Mouse (Mus musculus) limb, embryonic 13.5 days (tissue): ENCODE results near the gene Slc2a3. TPM values are rescaled to one million over a fixed set of nuclear protein-coding genes. Genes with fewer than 3 reads are reported as not detected.

Experiments used
- ATAC-seq: fragments of 200-750 bp; cut with Nextera tagmentation; 2 replicates; pipeline ENCODE4 v1.8.0; 2017; ENCODE audit warnings: low read depth, moderate number of reproducible peaks, moderate TSS enrichment; ENCODE audit not compliant: low FRiP score
- H3K27ac ChIP-seq: fragments of 300-500 bp; sonication (generic); 2 replicates; pipeline ENCODE4 v1.5.1; 2015; ENCODE audit warnings: inconsistent platforms, mild to moderate bottlenecking, moderate library complexity
- H3K27me3 ChIP-seq: fragments of 300-500 bp; sonication (generic); 2 replicates; pipeline ENCODE4 v1.6.1; 2015; ENCODE audit warnings: mild to moderate bottlenecking, inconsistent platforms
- H3K36me3 ChIP-seq: fragments of 300-500 bp; sonication (generic); 2 replicates; pipeline ENCODE4 v1.6.1; 2015; ENCODE audit warnings: inconsistent platforms, mild to moderate bottlenecking, moderate library complexity
- H3K4me1 ChIP-seq: fragments of 300-500 bp; sonication (generic); 2 replicates; pipeline ENCODE4 v1.6.1; 2015; ENCODE audit warnings: inconsistent platforms
- H3K4me2 ChIP-seq: fragments of 300-500 bp; sonication (generic); replicated peaks from 2 replicates; pipeline ENCODE4 v1.6.1; 2015; ENCODE audit warnings: inconsistent platforms, mild to moderate bottlenecking, moderate library complexity
- H3K4me3 ChIP-seq: fragments of 300-500 bp; sonication (generic); 2 replicates; pipeline ENCODE4 v1.5.1; 2015; ENCODE audit warnings: moderate library complexity, mild to moderate bottlenecking, inconsistent platforms
- H3K9ac ChIP-seq: fragments of 300-500 bp; sonication (generic); 2 replicates; pipeline ENCODE4 v1.6.1; 2015; ENCODE audit warnings: mild to moderate bottlenecking, inconsistent platforms
- H3K9me3 ChIP-seq: fragments of 300-500 bp; sonication (generic); 2 replicates; pipeline ENCODE4 v1.6.1; 2016; ENCODE audit warnings: inconsistent platforms
- WGBS: fragments of 180-500 bp; shearing (Covaris S2); methylation state at CpG from one replicate; pipeline ENCODE4 v1.1.7; 2015; 5-methylcytosine and 5-hydroxymethylcytosine counted together
- polyA plus RNA-seq: library from polyadenylated mRNA; unstranded; fragments of >200 nt; fragmentation: Nextera tagmentation; extraction: Ambion mirVana; gene quantifications from 2 replicates; pipeline ENCODE4 v1.2.1, GENCODE M21; 2015

The Slc2a3 gene
- polyA plus RNA-seq, result 72.7 and 83.0 TPM in 2 replicates

DNA sequence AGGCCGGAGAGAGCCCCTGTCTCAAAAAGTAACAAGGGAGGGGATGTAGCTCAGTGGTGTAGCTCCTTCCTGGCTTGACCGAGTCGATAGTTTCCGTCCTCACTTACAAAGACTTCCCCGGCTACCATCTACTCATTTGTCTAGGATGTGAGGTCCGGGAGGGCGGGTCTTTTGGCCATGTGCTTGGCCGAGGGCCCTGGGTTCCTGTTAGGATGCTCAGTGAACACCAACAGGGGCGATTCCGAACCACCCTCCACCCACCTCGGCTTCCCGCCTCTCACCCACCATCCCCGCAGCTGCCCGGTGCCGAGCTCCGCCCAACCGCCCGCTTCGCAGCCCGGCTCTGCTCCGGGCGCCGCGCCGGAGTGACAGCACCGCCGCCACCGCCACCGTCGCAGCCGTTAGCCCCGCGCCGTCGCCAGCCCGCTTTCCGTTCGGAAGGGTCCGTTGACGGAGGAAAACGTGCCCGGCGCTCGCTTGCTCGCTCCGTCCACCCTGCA lies at the start of gene Slc2a3:
Gene Slc2a3 (minus strand): TSS at position 340 of the 500 bp plus-strand sequence.
- Histone ChIP-seq H3K9ac (peak within 1 kb of the TSS; percentile 79), H3K9me3 (no peaks in the 10 kb centered on the region), H3K4me2 (peak within 1 kb of the TSS; percentile 92), H3K27me3 (no peaks in the 10 kb centered on the region), H3K4me1 (peaks cover 13% of the 10 kb centered on the region), H3K36me3 (no peaks in the 10 kb centered on the region), H3K27ac (no peak within 1 kb of the TSS), H3K4me3 (peak within 1 kb of the TSS; percentile 59)
- under 1% methylated on average over 46 of the region's 46 CpGs for WGBS
- ATAC-seq, result peak; percentile 73

DNA sequence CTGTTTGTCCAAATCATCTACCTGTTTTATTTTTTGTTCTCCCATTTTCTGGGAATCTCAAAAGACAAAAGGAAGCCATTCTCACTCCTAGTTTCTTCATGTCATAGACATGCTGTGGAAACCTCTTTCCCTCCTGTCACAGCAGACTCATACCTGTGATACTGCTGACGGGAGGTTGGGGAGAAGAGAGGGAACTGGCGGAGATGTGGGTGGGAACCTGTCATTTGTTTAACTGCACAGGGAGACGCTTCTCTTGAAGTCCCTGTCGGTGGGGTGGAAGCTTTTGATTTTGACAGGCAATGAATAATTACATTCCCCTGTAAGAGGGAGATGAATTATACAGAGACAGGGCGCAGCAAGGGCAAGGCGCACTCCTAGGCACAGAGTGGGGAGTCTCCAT lies 42.3 kb upstream of the Slc2a3 start:
- H3K4me2 ChIP-seq, result no peak overlapping the region
- no peaks in the 10 kb centered on the region for H3K27me3 ChIP-seq
- no peak overlapping the region for H3K4me3 ChIP-seq
- ATAC-seq, result no peak
- peaks cover 75% of the 10 kb centered on the region for H3K36me3 ChIP-seq
- H3K4me1 ChIP-seq, result no peaks in the 10 kb centered on the region
- H3K27ac ChIP-seq, result no peak overlapping the region
- no peaks in the 10 kb centered on the region for H3K9me3 ChIP-seq
- no peak overlapping the region for H3K9ac ChIP-seq
- 70% methylated on average over 6 of the region's 6 CpGs for WGBS

DNA sequence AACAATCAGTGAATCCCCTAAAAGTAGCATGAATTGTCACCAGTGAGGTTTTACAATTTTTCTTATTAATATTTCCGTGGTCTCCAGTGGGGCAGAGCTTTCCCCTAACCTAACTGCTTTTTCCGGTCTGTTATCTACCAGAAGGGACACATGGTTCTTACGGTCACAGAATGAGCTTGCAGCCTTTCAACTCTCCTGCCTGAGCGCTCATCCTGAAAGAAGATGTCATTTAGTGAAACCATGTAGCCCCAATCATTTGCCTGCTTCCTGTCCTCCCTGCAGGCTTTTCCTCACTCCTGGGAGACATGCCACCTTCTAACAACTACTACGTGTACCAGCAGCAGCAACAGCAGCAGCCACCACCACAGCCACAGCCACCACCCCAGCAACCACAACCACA lies 36.1 kb upstream of the Slc2a3 start:
- H3K27me3 ChIP-seq, result no peaks in the 10 kb centered on the region
- no peak overlapping the region for H3K4me2 ChIP-seq
- H3K36me3 ChIP-seq, result peaks cover 99% of the 10 kb centered on the region
- no peak for ATAC-seq
- no peak overlapping the region for H3K4me3 ChIP-seq
- no peaks in the 10 kb centered on the region for H3K9me3 ChIP-seq
- 92% methylated on average over 5 of the region's 5 CpGs for WGBS
- H3K9ac ChIP-seq, result no peak overlapping the region
- H3K27ac ChIP-seq, result no peak overlapping the region
- H3K4me1 ChIP-seq, result no peaks in the 10 kb centered on the region

DNA sequence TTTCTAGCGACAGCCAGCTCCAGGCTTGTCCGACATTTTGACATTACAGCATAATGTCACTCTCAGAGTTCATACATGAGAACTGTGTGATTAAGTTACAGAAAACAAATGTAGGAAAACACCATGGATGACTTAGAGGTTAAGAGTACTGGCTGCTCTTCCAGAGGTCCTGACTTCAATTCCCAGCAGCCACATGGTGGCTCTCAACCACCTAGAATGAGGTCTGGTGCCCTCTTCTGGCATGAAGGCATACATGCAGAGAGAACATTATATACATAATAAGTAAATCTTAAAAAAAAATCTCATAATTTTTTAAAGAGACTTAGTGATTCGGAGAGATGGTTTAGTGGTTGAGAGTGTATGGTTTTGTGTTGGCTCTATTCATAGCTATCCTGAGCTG lies 35.5 kb upstream of the Slc2a3 start:
- Histone ChIP-seq H3K9ac (no peak overlapping the region), H3K4me1 (no peaks in the 10 kb centered on the region), H3K4me2 (no peak overlapping the region), H3K27ac (no peak overlapping the region), H3K9me3 (no peaks in the 10 kb centered on the region), H3K4me3 (no peak overlapping the region), H3K36me3 (peaks cover 98% of the 10 kb centered on the region), H3K27me3 (no peaks in the 10 kb centered on the region)
- 94% methylated on average over 3 of the region's 3 CpGs for whole genome bisulfite sequencing
- ATAC-seq, result no peak

DNA sequence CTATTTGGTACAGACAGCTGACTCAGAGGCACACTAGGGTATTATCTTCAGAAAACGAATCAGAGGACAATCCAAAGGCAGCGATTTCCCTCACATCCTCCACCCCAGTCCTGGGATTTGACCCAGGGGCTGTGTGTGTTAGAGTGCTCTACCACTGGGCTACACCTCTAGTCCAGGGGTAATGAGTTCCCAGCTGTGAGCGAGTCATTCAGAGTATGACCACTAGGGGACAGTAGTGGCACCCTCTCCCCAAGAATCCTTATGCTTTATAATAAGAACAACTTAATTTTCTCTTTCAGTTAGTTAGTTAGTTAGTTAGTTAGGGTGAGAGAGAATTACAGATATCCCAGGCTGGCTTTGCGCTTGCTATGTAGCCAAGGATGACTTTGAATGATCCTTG lies 32.9 kb upstream of the Slc2a3 start:
- Histone ChIP-seq H3K4me1 (no peaks in the 10 kb centered on the region), H3K4me2 (no peak overlapping the region), H3K27me3 (no peaks in the 10 kb centered on the region), H3K27ac (no peak overlapping the region), H3K36me3 (peaks cover 95% of the 10 kb centered on the region), H3K4me3 (no peak overlapping the region), H3K9ac (no peak overlapping the region), H3K9me3 (no peaks in the 10 kb centered on the region)
- ATAC-seq, result no peak
- WGBS, result 65% methylated on average over 4 of the region's 4 CpGs

DNA sequence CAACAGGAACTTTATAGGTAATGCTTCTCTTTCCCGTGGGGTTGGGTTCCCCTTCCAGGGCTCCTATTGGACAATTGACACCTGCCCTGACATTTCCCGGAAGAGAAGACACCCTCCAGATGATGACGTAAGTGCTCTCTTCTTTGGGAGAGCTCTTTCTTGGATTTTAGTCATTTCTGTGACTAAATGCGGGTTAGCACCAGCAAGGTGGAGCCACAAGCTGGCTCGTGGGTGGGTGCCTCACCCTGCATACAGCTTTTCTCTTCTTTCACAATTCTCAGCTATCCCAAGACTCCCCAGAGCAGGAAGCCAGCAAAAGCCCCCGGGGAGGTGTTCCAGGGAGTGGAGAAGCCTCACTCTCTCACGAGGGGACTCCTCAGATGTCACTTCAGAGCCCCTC lies 31.4 kb upstream of the Slc2a3 start:
- no peak for ATAC-seq
- peaks cover 92% of the 10 kb centered on the region for H3K36me3 ChIP-seq
- H3K4me1 ChIP-seq, result no peaks in the 10 kb centered on the region
- no peak overlapping the region for H3K27ac ChIP-seq
- no peak overlapping the region for H3K4me3 ChIP-seq
- H3K9ac ChIP-seq, result no peak overlapping the region
- H3K4me2 ChIP-seq, result no peak overlapping the region
- no peaks in the 10 kb centered on the region for H3K9me3 ChIP-seq
- H3K27me3 ChIP-seq, result no peaks in the 10 kb centered on the region
- WGBS, result 80% methylated on average over 7 of the region's 7 CpGs

DNA sequence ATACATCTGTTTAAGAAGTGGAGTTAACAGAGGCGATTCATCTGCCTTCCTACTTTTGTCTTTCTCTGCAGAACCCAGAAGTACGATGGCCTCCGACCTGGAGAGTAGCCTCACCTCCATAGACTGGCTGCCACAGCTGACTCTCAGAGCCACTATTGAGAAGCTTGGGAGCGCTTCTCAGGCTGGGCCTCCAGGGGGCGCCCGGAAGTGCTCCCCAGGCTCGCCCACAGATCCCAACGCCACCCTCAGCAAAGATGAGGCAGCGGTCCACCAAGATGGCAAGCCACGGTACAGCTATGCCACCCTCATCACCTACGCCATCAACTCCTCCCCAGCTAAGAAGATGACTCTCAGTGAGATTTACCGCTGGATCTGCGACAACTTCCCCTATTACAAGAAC lies 26.6 kb upstream of the Slc2a3 start:
- no peaks in the 10 kb centered on the region for H3K27me3 ChIP-seq
- no peak overlapping the region for H3K27ac ChIP-seq
- peaks cover 32% of the 10 kb centered on the region for H3K4me1 ChIP-seq
- WGBS, result 43% methylated on average over 13 of the region's 13 CpGs
- no peak overlapping the region for H3K4me2 ChIP-seq
- peaks cover 44% of the 10 kb centered on the region for H3K36me3 ChIP-seq
- ATAC-seq, result no peak
- no peak overlapping the region for H3K4me3 ChIP-seq
- no peak overlapping the region for H3K9ac ChIP-seq
- H3K9me3 ChIP-seq, result no peaks in the 10 kb centered on the region

DNA sequence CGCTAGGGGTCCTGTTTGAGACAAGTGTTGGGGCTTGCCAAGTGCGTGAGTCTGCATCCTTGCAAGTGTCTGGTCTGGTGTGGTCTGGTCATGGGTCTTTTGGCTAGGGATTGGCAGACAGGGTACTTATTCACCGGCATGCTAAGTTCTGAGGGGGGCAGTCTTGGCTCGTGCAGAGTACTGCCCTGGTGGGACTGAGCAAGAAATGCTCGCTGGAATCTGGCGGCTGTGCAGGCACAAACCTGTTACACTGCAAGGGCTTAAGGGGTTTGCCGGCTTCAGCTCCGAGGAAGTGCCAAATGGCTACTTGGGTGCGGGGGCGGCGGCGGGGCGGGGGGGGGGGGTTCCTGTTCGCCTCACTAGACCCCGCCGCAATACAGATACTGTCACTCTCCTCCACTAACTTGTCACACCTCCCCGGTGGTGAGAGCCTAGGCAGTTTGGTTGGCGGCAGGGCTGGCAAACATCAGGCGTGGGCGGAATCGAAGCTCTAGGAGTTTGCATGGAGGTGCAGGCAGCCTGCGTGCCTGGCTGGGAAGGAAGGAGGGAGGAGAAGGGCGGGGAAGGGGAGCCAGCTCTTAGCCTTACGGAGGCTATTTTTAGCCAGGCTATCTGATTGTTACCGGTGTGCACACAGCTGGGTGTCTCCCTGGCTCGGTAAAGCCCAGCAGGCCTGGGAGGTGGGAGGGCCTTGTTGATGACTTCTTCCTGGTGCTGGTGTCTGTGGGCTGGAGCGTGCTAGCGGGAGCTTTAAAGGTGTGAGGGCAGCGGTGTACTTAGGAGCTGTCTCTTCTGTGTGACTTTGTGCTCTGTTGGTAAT lies 24.7 kb upstream of the Slc2a3 start:
- no peaks in the 10 kb centered on the region for H3K27me3 ChIP-seq
- WGBS, result 3% methylated on average over 29 of the region's 29 CpGs

DNA sequence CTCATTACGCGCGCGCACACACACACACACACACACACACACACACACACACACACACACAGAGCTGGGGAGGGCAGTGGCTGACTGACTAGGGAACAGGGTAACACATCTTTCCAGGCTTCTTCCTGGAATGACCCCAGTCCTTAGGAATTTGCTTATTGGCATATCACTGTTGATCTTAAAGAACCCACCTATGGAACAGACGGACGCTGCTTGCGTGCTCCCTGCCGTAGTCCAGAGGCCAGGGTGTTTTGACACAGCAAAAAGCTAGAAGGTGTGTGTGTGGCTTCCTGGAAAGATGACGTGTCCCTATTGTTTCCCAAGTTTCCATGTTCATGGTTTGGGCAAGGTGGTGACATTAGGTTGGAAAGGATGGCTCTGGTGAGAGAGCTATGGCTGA lies 23.7 kb upstream of the Slc2a3 start:
- Histone ChIP-seq H3K36me3 (peaks cover 24% of the 10 kb centered on the region), H3K9ac (no peak overlapping the region), H3K4me3 (no peak overlapping the region), H3K4me2 (peak overlapping the region; percentile 82), H3K27ac (no peak overlapping the region), H3K27me3 (no peaks in the 10 kb centered on the region), H3K9me3 (no peaks in the 10 kb centered on the region), H3K4me1 (peaks cover 57% of the 10 kb centered on the region)
- 93% methylated on average over 9 of the region's 9 CpGs for WGBS
- ATAC-seq, result no peak

More for the DNA sequence above, 24.7 kb upstream of the Slc2a3 start:
- Histone ChIP-seq H3K36me3 (peaks cover 34% of the 10 kb centered on the region), H3K27ac (peak overlapping the region; percentile 61; the same call in 1 of the 2 replicates), H3K4me3 (peak overlapping the region; percentile 45), H3K4me1 (peaks cover 48% of the 10 kb centered on the region), H3K9ac (peak overlapping the region; percentile 63), H3K9me3 (no peaks in the 10 kb centered on the region), H3K4me2 (peak overlapping the region; percentile 82)
- ATAC-seq, result peak; percentile 71

DNA sequence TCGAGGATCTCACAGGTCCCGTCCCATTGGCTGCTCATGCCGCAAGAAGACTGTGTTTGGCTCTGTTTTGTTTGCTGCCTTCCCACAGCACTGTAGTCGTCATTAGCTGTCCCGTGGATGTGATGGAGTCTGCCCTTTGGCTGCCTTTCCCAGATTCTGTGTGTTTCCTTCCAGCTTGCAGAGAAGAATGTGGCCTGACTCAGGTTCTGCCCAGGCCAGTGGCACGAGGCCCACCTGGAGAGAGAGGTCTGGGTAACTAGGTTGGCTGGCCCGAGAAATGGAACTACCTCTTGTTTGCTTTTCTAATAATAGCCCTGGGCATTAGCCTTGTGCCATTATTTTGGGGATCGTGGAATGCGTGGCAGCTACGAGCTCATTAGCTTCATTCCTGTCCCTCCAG lies 22.6 kb upstream of the Slc2a3 start:
- no peak overlapping the region for H3K27ac ChIP-seq
- whole genome bisulfite sequencing, result 58% methylated on average over 10 of the region's 10 CpGs
- no peak for ATAC-seq
- H3K4me3 ChIP-seq, result no peak overlapping the region
- no peaks in the 10 kb centered on the region for H3K9me3 ChIP-seq
- H3K4me1 ChIP-seq, result peaks cover 57% of the 10 kb centered on the region
- H3K4me2 ChIP-seq, result no peak overlapping the region
- no peaks in the 10 kb centered on the region for H3K27me3 ChIP-seq
- H3K36me3 ChIP-seq, result peaks cover 14% of the 10 kb centered on the region
- H3K9ac ChIP-seq, result no peak overlapping the region

DNA sequence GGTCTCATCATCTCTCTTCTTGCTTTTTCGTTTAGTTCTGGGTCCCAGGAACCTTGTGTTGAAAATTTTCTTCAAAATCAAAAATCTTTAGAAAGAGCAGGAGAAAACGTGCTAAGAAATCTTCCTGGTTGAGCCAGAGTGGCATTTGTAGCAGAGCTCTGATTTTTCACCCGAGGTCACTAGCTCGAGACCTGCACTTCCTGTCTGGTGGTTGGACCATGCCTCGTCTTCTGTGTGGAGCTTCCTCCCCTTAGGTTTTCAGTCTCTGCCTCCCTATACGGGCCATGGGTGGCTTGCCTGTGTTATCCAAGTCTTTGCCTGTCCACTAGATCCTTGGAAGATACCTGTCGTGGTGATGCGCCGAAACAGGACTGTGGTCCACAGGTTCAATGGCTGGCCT lies 20.4 kb upstream of the Slc2a3 start:
- Histone ChIP-seq H3K9ac (no peak overlapping the region), H3K4me2 (peak overlapping the region; percentile 84), H3K27me3 (no peaks in the 10 kb centered on the region), H3K9me3 (no peaks in the 10 kb centered on the region), H3K36me3 (peaks cover 4% of the 10 kb centered on the region; the same call in 1 of the 2 replicates), H3K4me3 (no peak overlapping the region), H3K27ac (no peak overlapping the region), H3K4me1 (peaks cover 55% of the 10 kb centered on the region)
- 83% methylated on average over 9 of the region's 9 CpGs for WGBS
- no peak for ATAC-seq

DNA sequence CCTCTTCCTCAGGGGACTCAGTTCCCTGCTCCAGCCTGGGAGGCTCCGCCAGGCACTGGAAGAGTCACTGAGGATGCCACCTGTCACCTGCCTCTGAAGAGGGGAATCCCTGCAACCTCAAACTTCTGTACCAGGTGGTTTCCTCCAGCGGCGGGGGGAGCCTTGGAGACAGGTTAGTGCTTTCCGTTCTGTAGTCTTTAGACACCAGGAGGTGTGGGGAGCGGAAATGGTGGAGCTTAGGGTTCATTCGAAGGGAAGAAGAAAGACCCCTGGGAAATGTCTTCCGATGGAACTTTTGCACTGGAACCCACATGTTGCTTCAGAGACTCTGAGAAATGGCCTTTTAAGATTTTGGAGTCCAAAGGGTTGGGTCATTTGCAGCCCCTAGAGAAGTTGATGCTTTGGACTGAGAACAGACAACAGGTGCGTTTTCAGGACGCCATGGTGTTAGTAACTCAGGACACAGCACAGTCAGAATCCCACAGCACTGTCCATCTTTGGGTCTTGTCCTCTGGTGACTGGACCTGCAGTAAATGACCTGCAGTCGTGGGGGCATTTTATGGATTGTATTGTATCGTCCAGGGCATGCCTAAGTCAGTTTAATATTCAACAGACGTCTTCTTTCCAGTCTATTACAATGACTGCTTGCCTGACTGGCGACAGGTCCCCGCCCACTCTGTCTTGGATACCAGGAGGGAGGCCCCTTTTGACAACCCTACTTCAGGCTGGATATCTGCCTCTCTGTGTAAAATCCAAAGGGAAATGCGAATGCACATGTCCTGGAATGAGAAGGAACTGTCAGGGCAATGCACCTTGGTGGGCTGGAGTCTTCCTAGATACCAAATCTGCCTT lies 19.6 kb upstream of the Slc2a3 start:
- H3K36me3 ChIP-seq, result peaks cover 4% of the 10 kb centered on the region; the same call in 1 of the 2 replicates
- no peak overlapping the region for H3K27ac ChIP-seq
- no peak; the same call in 1 of the 2 replicates for ATAC-seq
- 33% methylated on average over 15 of the region's 15 CpGs for WGBS
- H3K4me1 ChIP-seq, result peaks cover 47% of the 10 kb centered on the region
- no peaks in the 10 kb centered on the region for H3K9me3 ChIP-seq
- peak overlapping the region; percentile 97 for H3K9ac ChIP-seq
- H3K4me2 ChIP-seq, result peak overlapping the region; percentile 84
- peak overlapping the region; percentile 94 for H3K4me3 ChIP-seq
- no peaks in the 10 kb centered on the region for H3K27me3 ChIP-seq
